Mouse (Mus musculus) stomach, postnatal 0 days (tissue): ENCODE results near the gene Fam76a.

Source experiments
- CTCF ChIP-seq: IDR thresholded peaks from 2 replicates; pipeline ENCODE4 v1.5.1; 2016; ENCODE audit warnings: antibody characterized with exemption, low read depth, mild to moderate bottlenecking, moderate library complexity
- EP300 ChIP-seq: optimal IDR thresholded peaks from 2 replicates; pipeline ENCODE3; 2016; ENCODE audit warnings: antibody characterized with exemption

GRCm38 (mm10) chr4:132884844-132885374, 37.4 kb downstream of the Fam76a start:
- no peak for TF ChIP-seq CTCF
- no peak for TF ChIP-seq EP300
